Mouse (Mus musculus) cortical plate, adult 2 months (tissue): ENCODE results near the gene Exosc10.

ENCODE experiments used
- CTCF ChIP-seq: fragments of 200-500 bp; IDR thresholded peaks from 2 replicates; pipeline ENCODE4 v1.5.1; 2011; ENCODE audit warnings: mild to moderate bottlenecking, control low read depth, low read length; ENCODE audit not compliant: insufficient read depth; ENCODE audit errors: extremely low read depth
- POLR2A ChIP-seq: fragments of 200-500 bp; IDR thresholded peaks from 2 replicates; pipeline ENCODE4 v1.6.1; 2011; ENCODE audit warnings: mild to moderate bottlenecking, low read length, control low read depth; ENCODE audit not compliant: insufficient read depth; ENCODE audit errors: extremely low read depth

DNA sequence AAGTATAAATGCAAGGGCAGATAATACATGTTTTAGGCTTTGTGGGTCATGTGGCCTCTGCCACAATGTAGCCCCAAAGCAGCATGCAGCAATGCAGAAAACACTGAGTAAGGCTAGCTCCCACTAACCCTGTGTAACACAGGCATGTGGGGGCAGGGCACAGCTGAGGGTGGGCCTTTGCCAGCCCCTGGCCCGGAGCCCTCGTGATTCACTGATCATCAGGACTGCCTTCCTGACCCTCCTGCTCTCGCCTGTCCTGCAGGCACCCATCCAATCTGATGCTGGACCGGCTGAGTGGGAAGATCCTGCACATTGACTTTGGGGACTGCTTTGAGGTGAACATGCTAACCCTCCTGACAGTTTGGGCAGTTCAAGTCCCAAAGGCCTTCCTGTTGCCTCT, 9.1 kb upstream of the Exosc10 start:
- TF ChIP-seq CTCF (no peak), POLR2A (no peak)
